Comparison of ENCODE assay signal across 21 mouse cellular contexts in the genomic region with DNA sequence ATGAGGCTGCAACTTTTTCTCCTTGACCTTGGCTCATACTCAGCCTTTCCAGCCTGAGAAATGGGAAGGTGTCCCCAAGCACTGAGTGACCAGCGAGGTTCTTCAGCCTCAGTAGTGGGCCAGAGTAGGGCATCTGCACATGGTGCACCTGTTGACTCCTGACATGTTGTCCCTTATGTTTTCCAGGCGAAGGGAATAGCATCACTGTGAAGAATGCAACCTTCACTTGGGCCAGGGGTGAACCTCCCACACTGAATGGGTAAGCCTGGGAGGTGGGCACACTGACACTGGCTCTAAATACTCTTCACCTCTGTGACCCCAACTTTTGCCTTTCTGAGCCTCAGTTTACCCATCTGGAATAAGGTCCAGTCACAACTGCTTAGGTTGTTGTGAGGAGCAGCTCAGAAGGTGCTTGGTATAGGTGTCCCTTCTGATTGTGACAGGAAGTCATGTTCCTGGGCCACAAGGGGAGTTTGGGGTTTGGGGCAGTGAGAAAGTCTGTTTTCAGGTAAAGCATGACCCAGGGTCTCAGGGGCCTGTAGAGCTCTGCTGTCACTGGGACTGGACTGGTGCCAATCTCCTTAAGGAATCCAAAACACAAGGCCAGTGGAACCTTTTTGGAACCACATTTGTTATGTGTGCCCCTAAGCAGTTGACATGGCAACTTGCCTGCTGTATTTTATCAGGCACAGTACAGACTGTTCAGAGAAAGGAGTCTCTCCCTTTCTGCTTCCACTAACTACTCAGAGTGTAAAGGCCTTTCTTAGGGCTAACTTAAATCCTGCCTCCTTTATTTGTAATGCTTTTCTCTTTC.
DNase-seq lines count a peak whose midpoint lies in the region; ATAC-seq and TF ChIP-seq lines count a peak whose summit lies in the region.
"Had no signal": no experiment of that assay in that cellular context is flagged by ENCODE, and none has a peak within 500 bp of the region (broad histone marks: within the 10 kb centered on the region; RNA-seq: fewer than 3 reads in every experiment).

No protein-coding gene starts in this region.

- peaks cover 2% of the 10 kb centered on the region for H3K4me1 ChIP-seq in heart, adult 2 months (ENCODE audit: control insufficient read depth, insufficient read depth, low read length)
- H3K4me1 ChIP-seq: embryonic facial prominence, embryonic 10.5 days; embryonic facial prominence, embryonic 12.5 days; forebrain, embryonic 12.5 days had no signal

- H3K4me3 ChIP-seq in heart, adult 2 months = no peak overlapping the region
- H3K4me3 ChIP-seq: embryonic facial prominence, embryonic 10.5 days; embryonic facial prominence, embryonic 12.5 days; forebrain, embryonic 12.5 days had no signal

- TF ChIP-seq CTCF in heart, adult 2 months (IDR thresholded peaks at IDR 0.05) = no peak

- DNase-seq in heart, adult 11 months = peak; percentile 81
- no peak for DNase-seq in heart, adult 2 months
- peak; percentile 55 for DNase-seq in testis, postnatal 14 days (ENCODE audit: low spot score)
- no peak for DNase-seq in layer of hippocampus, adult 8-10 months (ENCODE audit: low spot score in 2 of 2)
- DNase-seq in lung, postnatal 10 days = no peak
- DNase-seq: adrenal gland, adult 2 months; adrenal gland, postnatal 10 days; adrenal gland, postnatal 25 days; cerebellum, adult 11 months; cerebellum, adult 18-20 months; cerebellum, adult 8-10 months; cerebellum, adult 9-11 months; cerebellum, postnatal 14 days; cerebellum, postnatal 36 days; forebrain, postnatal 0 days had no signal

- H3K79me2 ChIP-seq in heart, adult 2 months (replicated peaks; ENCODE audit: control insufficient read depth, insufficient read depth, low read length) = no peaks in the 10 kb centered on the region

- TF ChIP-seq EP300 in heart, adult 2 months (IDR thresholded peaks at IDR 0.05; ENCODE audit: insufficient read depth, low read depth, low read length) = no peak

- H3K27ac ChIP-seq in heart, adult 2 months = no peak overlapping the region
- H3K27ac ChIP-seq: embryonic facial prominence, embryonic 10.5 days; embryonic facial prominence, embryonic 12.5 days; forebrain, embryonic 12.5 days had no signal

- intact Hi-C loops in heart, adult 2 months (cut with DNase I) = loop anchor here (5.0 to 10.0 kb wide), 2 partner anchors 53 to 125 kb away; partner anchors contain the start of gene Fopnl

- no peaks in the 10 kb centered on the region for H3K27me3 ChIP-seq in heart, adult 2 months (ENCODE audit: control insufficient read depth, insufficient read depth, low read length)
- H3K27me3 ChIP-seq: embryonic facial prominence, embryonic 12.5 days; forebrain, embryonic 12.5 days had no signal

- 0 out of 2 replicates have a peak, but pooled peaks have one; percentile 6 for ATAC-seq in common myeloid progenitor, adult 5-6 weeks (replicated peaks; ENCODE audit: low read depth, poor library complexity, severe bottlenecking)
- ATAC-seq in megakaryocyte-erythroid progenitor cell, adult 5-6 weeks (replicated peaks; ENCODE audit: low FRiP score, low TSS enrichment, poor library complexity, severe bottlenecking) = peak; percentile 45; the same call in 1 of the 2 replicates
- ATAC-seq: forebrain, embryonic 14.5 days; forebrain, postnatal 0 days had no signal

- H3K9ac ChIP-seq in heart, adult 2 months (ENCODE audit: low read depth, low read length) = no peak overlapping the region
- H3K9ac ChIP-seq: embryonic facial prominence, embryonic 12.5 days; forebrain, embryonic 12.5 days; forebrain, postnatal 0 days had no signal

- H3K36me3 ChIP-seq in heart, adult 2 months (ENCODE audit: control insufficient read depth, insufficient read depth, low read length) = no peaks in the 10 kb centered on the region

- 91% methylated on average over 2 of the region's 2 CpGs for WGBS in heart, adult 2 months

- no peak for TF ChIP-seq POLR2A in heart, adult 2 months (IDR thresholded peaks at IDR 0.05; ENCODE audit: insufficient read depth, low read depth, low read length)

Comparison
In these comparisons a context has a peak if more than half of its experiments do, and no peak if none do; other contexts are left out.
1. DNase-seq: peak in heart, adult 11 months (single experiment) and testis, postnatal 14 days (single experiment); none in heart, adult 2 months (0 of 2), layer of hippocampus, adult 8-10 months (0 of 2) and lung, postnatal 10 days (single experiment).